Mouse (Mus musculus) stomach, postnatal 0 days (tissue): ENCODE measurements around the gene Plcl1.

Experiments
- CTCF ChIP-seq: IDR thresholded peaks from 2 replicates; pipeline ENCODE4 v1.5.1; 2016; ENCODE audit warnings: antibody characterized with exemption, low read depth, mild to moderate bottlenecking, moderate library complexity
- EP300 ChIP-seq: optimal IDR thresholded peaks from 2 replicates; pipeline ENCODE3; 2016; ENCODE audit warnings: antibody characterized with exemption

GRCm38 (mm10) chr1:55659518-55660210 lies 253.9 kb downstream of the Plcl1 start:
- TF ChIP-seq CTCF (no peak), EP300 (no peak)
